Mouse (Mus musculus) stomach, embryonic 15.5 days (tissue): ENCODE data around the gene Ubqln5. TPM values are rescaled to one million over a fixed set of nuclear protein-coding genes. Genes with fewer than 3 reads are reported as not detected.

ENCODE experiments used
- ATAC-seq: fragments of 200-750 bp; cut with Nextera tagmentation; 2 replicates; pipeline ENCODE4 v1.8.0; 2017; ENCODE audit warnings: low read depth, moderate number of reproducible peaks, moderate TSS enrichment; ENCODE audit not compliant: insufficient read depth, low FRiP score
- H3K27ac ChIP-seq: fragments of 300-500 bp; sonication (generic); 2 replicates; pipeline ENCODE4 v1.5.1; 2015; ENCODE audit warnings: mild to moderate bottlenecking, inconsistent platforms
- H3K27me3 ChIP-seq: fragments of 300-500 bp; sonication (generic); replicated peaks from 2 replicates; pipeline ENCODE4 v1.6.1; 2015; ENCODE audit warnings: inconsistent platforms
- H3K36me3 ChIP-seq: fragments of 300-500 bp; sonication (generic); 2 replicates; pipeline ENCODE4 v1.6.1; 2015; ENCODE audit warnings: inconsistent platforms
- H3K4me1 ChIP-seq: fragments of 300-500 bp; sonication (generic); 2 replicates; pipeline ENCODE4 v1.6.1; 2015; ENCODE audit warnings: inconsistent platforms
- H3K4me2 ChIP-seq: fragments of 300-500 bp; sonication (generic); 2 replicates; pipeline ENCODE4 v1.6.1; 2015; ENCODE audit warnings: mild to moderate bottlenecking, inconsistent platforms
- H3K4me3 ChIP-seq: fragments of 300-500 bp; sonication (generic); replicated peaks from 2 replicates; pipeline ENCODE4 v1.5.1; 2015; ENCODE audit warnings: inconsistent platforms
- H3K9ac ChIP-seq: fragments of 300-500 bp; sonication (generic); 2 replicates; pipeline ENCODE4 v1.6.1; 2015; ENCODE audit warnings: inconsistent platforms
- H3K9me3 ChIP-seq: fragments of 300-500 bp; sonication (generic); 2 replicates; pipeline ENCODE4 v1.6.1; 2016; ENCODE audit warnings: inconsistent platforms
- WGBS: fragments of 180-500 bp; shearing (Covaris S2); methylation state at CpG from one replicate; pipeline ENCODE4 v1.1.7; 2015; 5-methylcytosine and 5-hydroxymethylcytosine counted together
- polyA plus RNA-seq: library from polyadenylated mRNA; unstranded; fragments of >200 nt; fragmentation: Nextera tagmentation; extraction: Ambion mirVana; gene quantifications from 2 replicates; pipeline ENCODE4 v1.2.1, GENCODE M21; 2015

Ubqln5 gene
- polyA plus RNA-seq = not detected in 2 replicates

DNA sequence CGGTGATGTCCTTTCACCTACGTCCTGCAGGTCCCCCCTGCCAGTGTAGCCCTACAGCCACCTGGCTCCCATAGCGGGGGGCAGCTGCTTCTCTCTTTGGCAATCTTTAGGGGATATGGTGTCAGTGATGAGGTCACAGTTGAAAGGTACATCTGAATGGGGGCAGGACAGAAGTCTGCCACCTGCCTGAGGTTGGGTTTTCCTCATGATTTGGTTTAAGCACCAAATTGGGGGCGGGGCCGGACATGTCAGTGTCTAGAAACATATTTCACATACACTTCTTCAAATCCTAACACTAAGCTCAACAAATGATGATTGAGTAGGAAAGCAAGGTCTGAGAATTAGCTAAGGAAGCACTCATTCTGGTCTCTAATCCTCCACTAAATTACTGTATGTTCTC, at the start of gene Ubqln5:
Gene Ubqln5 (minus strand): TSS at position 101 of the 400 bp plus-strand sequence.
- H3K9ac ChIP-seq = no peak within 1 kb of the TSS
- no peak for ATAC-seq
- 96% methylated on average over 5 of the region's 5 CpGs for WGBS

DNA sequence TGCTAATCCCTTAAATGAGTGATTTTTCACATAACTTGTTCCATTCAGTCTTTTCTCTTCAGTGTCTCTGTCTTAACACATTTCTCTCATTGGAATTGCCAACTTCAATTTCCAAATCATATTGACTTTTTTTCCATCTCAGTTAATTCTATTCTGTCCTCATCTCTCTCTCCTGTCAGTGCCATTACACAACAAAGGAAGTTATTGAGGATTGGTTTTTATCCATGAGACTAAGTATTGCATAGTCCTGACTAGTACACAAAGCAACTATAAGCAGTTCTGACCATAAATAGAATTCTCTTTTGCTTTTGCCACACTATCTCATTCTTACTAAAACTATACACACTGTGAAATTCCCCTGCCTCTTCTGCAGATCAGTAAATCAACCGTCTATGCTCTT, 49.4 kb upstream of the Ubqln5 start:
- no peak for ATAC-seq
- Histone ChIP-seq H3K4me2 (no peak overlapping the region), H3K4me1 (no peaks in the 10 kb centered on the region), H3K27me3 (no peaks in the 10 kb centered on the region), H3K4me3 (no peak overlapping the region), H3K9ac (no peak overlapping the region), H3K27ac (no peak overlapping the region), H3K36me3 (no peaks in the 10 kb centered on the region), H3K9me3 (no peaks in the 10 kb centered on the region)
- WGBS = 84% methylated on average over 1 of the region's 1 CpGs

More for the DNA sequence above, at the start of gene Ubqln5:
- Histone ChIP-seq H3K9me3 (no peaks in the 10 kb centered on the region), H3K4me3 (no peak within 1 kb of the TSS), H3K27ac (no peak within 1 kb of the TSS), H3K4me2 (no peak within 1 kb of the TSS), H3K4me1 (no peaks in the 10 kb centered on the region), H3K27me3 (no peaks in the 10 kb centered on the region), H3K36me3 (no peaks in the 10 kb centered on the region)

GRCm38 (mm10) chr7:104178422-104179054, 48.9 kb upstream of the Ubqln5 start:
- H3K9ac ChIP-seq = no peak overlapping the region
- no peaks in the 10 kb centered on the region for H3K36me3 ChIP-seq
- no peak overlapping the region for H3K4me3 ChIP-seq
- no peaks in the 10 kb centered on the region for H3K27me3 ChIP-seq
- H3K4me2 ChIP-seq = no peak overlapping the region
- no peaks in the 10 kb centered on the region for H3K9me3 ChIP-seq
- ATAC-seq = no peak
- H3K4me1 ChIP-seq = no peaks in the 10 kb centered on the region
- 73% methylated on average over 5 of the region's 5 CpGs for whole genome bisulfite sequencing
- H3K27ac ChIP-seq = no peak overlapping the region

DNA sequence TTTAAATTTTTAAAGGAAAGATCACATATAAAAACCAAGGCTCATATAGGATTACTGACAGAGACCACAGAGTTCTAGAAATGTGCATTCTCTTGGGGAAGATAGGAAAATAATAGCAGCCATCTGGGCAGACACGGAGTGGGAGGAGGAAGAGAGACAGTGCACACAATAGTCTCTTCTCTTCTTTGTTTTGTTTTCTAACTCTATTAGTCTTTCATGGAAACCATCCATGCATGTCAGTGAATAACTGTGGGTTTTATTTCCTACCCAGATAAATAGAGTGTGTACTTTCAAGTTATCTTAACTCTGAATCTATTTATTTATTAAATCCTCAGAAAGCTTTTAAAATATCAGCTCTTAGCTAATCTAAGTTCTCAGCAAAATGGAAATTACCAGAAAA, 45.5 kb upstream of the Ubqln5 start:
- no peak overlapping the region for H3K4me2 ChIP-seq
- no peaks in the 10 kb centered on the region for H3K9me3 ChIP-seq
- no peaks in the 10 kb centered on the region for H3K36me3 ChIP-seq
- H3K27me3 ChIP-seq = no peaks in the 10 kb centered on the region
- ATAC-seq = no peak
- no peak overlapping the region for H3K27ac ChIP-seq
- no peaks in the 10 kb centered on the region for H3K4me1 ChIP-seq
- no peak overlapping the region for H3K4me3 ChIP-seq
- 50% methylated on average over 1 of the region's 1 CpGs for WGBS
- H3K9ac ChIP-seq = no peak overlapping the region

- 62% methylated on average over 6 of the region's 6 CpGs for WGBS
- no peak overlapping the region for H3K4me3 ChIP-seq
- no peaks in the 10 kb centered on the region for H3K9me3 ChIP-seq
- no peak overlapping the region for H3K27ac ChIP-seq
- no peaks in the 10 kb centered on the region for H3K36me3 ChIP-seq
- no peaks in the 10 kb centered on the region for H3K4me1 ChIP-seq
- H3K27me3 ChIP-seq = no peaks in the 10 kb centered on the region
- H3K4me2 ChIP-seq = no peak overlapping the region
- H3K9ac ChIP-seq = no peak overlapping the region
- no peak for ATAC-seq
Measured at GRCm38 (mm10) chr7:104169634-104170204, 40.1 kb upstream of the Ubqln5 start.

GRCm38 (mm10) chr7:104167105-104167504, 37.5 kb upstream of the Ubqln5 start:
- Histone ChIP-seq H3K4me1 (no peaks in the 10 kb centered on the region), H3K9ac (no peak overlapping the region), H3K4me3 (no peak overlapping the region), H3K27ac (no peak overlapping the region), H3K27me3 (no peaks in the 10 kb centered on the region), H3K4me2 (no peak overlapping the region), H3K9me3 (no peaks in the 10 kb centered on the region), H3K36me3 (no peaks in the 10 kb centered on the region)
- WGBS = 70% methylated on average over 6 of the region's 6 CpGs
- ATAC-seq = no peak

DNA sequence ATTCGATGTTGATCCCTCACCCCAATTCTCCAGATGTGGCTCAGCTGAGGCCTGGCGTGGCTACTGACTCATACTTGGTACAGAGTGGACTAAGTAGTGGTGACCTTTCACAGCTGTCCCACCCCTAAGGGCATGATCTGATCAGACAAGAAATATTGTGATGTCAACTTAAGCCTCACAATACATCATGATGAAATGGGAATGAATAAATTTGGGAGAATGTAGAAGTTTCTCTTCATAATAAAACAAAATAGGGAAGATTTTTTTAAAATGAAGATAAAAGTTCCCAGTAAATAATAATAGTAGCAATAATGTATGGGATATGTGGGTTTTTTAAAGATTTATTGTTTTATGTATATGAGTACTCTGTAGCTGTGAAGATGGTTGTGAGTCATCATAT, 20.8 kb upstream of the Ubqln5 start, which contains the start of gene Ubqlnl:
Gene Ubqlnl (minus strand): TSS at position 101 of the 400 bp plus-strand sequence.
- no peaks in the 10 kb centered on the region for H3K4me1 ChIP-seq
- H3K27ac ChIP-seq = no peak within 1 kb of the TSS
- no peaks in the 10 kb centered on the region for H3K9me3 ChIP-seq
- WGBS = 81% methylated on average over 2 of the region's 2 CpGs
- H3K9ac ChIP-seq = no peak within 1 kb of the TSS
- H3K36me3 ChIP-seq = no peaks in the 10 kb centered on the region
- H3K4me2 ChIP-seq = no peak within 1 kb of the TSS
- no peak within 1 kb of the TSS for H3K4me3 ChIP-seq
- H3K27me3 ChIP-seq = no peaks in the 10 kb centered on the region
- ATAC-seq = no peak

GRCm38 (mm10) chr7:104143179-104143578, 13.6 kb upstream of the Ubqln5 start, which contains the start of gene Ubqln3:
Gene Ubqln3, minus strand, starts transcription at chr7:104143279.
- Histone ChIP-seq H3K4me2 (no peak within 1 kb of the TSS), H3K36me3 (no peaks in the 10 kb centered on the region), H3K4me1 (no peaks in the 10 kb centered on the region), H3K9ac (no peak within 1 kb of the TSS), H3K9me3 (no peaks in the 10 kb centered on the region), H3K27ac (no peak within 1 kb of the TSS), H3K27me3 (no peaks in the 10 kb centered on the region), H3K4me3 (no peak within 1 kb of the TSS)
- WGBS = 71% methylated on average over 3 of the region's 3 CpGs
- ATAC-seq = no peak

DNA sequence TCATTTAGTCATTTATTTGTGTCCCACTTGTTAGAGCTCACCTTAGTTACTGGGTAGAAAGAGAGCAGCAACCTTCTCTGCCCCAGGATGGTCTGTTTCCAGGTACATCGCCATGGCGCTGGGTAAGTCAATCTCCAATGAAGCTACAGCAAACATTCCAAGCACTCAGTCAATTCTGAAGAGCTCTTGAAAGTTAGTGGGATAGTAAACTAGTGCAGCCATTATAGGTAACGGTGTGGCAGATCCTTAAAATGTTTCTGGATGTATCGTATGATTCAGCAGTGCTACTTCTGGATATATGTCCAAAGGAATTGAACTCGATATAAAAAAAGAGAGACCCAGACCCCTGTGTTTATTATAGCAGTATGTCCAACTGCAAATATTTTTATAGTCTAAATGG, 7.7 kb upstream of the Ubqln5 start, which contains the start of gene Olfr643:
Gene Olfr643 (minus strand): TSS at position 101 of the 400 bp plus-strand sequence.
- no peak within 1 kb of the TSS for H3K4me2 ChIP-seq
- no peak within 1 kb of the TSS for H3K9ac ChIP-seq
- no peaks in the 10 kb centered on the region for H3K36me3 ChIP-seq
- no peaks in the 10 kb centered on the region for H3K27me3 ChIP-seq
- ATAC-seq = no peak
- H3K9me3 ChIP-seq = no peaks in the 10 kb centered on the region
- no peak within 1 kb of the TSS for H3K27ac ChIP-seq
- no peaks in the 10 kb centered on the region for H3K4me1 ChIP-seq
- no peak within 1 kb of the TSS for H3K4me3 ChIP-seq
- WGBS = 76% methylated on average over 5 of the region's 5 CpGs

- H3K4me2 ChIP-seq = no peak within 1 kb of the TSS
- no peak for ATAC-seq
- no peaks in the 10 kb centered on the region for H3K36me3 ChIP-seq
- H3K4me3 ChIP-seq = no peak within 1 kb of the TSS
- no peak within 1 kb of the TSS for H3K9ac ChIP-seq
- no peak within 1 kb of the TSS for H3K27ac ChIP-seq
- H3K27me3 ChIP-seq = no peaks in the 10 kb centered on the region
- H3K4me1 ChIP-seq = no peaks in the 10 kb centered on the region
- no peaks in the 10 kb centered on the region for H3K9me3 ChIP-seq
Measured at GRCm38 (mm10) chr7:104104757-104104972, 25.0 kb downstream of the Ubqln5 start, which contains the start of gene Olfr646. Gene Olfr646, plus strand, starts transcription at chr7:104104873.

- Histone ChIP-seq H3K27ac (no peak overlapping the region), H3K4me2 (no peak overlapping the region), H3K4me3 (no peak overlapping the region), H3K36me3 (no peaks in the 10 kb centered on the region), H3K9ac (no peak overlapping the region), H3K27me3 (no peaks in the 10 kb centered on the region), H3K9me3 (no peaks in the 10 kb centered on the region), H3K4me1 (no peaks in the 10 kb centered on the region)
- no peak for ATAC-seq
- 56% methylated on average over 4 of the region's 4 CpGs for WGBS
Measured at GRCm38 (mm10) chr7:104103913-104104756, 25.5 kb downstream of the Ubqln5 start.

DNA sequence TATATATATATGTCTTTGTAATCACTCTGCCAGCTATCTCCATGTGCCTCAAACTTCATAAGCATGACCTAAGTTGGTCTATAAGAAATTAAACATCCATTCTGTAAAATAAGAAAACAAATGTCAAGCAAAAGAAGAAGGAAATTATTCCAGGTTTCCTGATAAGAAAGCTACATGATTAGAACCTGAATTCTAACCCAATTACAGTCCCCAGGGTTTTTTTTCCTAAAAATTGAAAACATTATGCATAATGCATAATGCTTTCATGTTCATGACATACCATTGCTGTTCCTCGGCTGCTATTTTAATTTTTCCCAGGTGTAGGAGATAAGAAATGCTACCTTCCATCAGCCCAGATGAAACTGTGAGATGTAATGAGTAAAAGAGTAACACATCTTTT, 44.3 kb downstream of the Ubqln5 start, which contains the start of gene Olfr645:
Gene Olfr645 (minus strand): TSS at position 101 of the 400 bp plus-strand sequence.
- Histone ChIP-seq H3K27ac (no peak within 1 kb of the TSS), H3K4me1 (no peaks in the 10 kb centered on the region), H3K36me3 (no peaks in the 10 kb centered on the region), H3K4me3 (no peak within 1 kb of the TSS), H3K9me3 (no peaks in the 10 kb centered on the region), H3K4me2 (no peak within 1 kb of the TSS), H3K27me3 (no peaks in the 10 kb centered on the region), H3K9ac (no peak within 1 kb of the TSS)
- WGBS = 72% methylated on average over 1 of the region's 1 CpGs
- no peak for ATAC-seq
